Mouse (Mus musculus) A20 (cell line): ENCODE measurements around the gene Ankrd66.
"Not testable (repeated sequence)": the region's sequence is repeated elsewhere in the genome, so short reads cannot be mapped to it uniquely, and the experiment has no call there.

Experiments used
- DNase-seq: peaks from one replicate; pipeline ENCODE4 v3.0.0-alpha.2; 2011; ENCODE audit warnings: low read depth, low spot score

Ankrd66 gene

GRCm38 (mm10) chr17:43536841-43537240 is 6.6 kb downstream of the Ankrd66 start:
- not testable (repeated sequence) for DNase-seq

DNA sequence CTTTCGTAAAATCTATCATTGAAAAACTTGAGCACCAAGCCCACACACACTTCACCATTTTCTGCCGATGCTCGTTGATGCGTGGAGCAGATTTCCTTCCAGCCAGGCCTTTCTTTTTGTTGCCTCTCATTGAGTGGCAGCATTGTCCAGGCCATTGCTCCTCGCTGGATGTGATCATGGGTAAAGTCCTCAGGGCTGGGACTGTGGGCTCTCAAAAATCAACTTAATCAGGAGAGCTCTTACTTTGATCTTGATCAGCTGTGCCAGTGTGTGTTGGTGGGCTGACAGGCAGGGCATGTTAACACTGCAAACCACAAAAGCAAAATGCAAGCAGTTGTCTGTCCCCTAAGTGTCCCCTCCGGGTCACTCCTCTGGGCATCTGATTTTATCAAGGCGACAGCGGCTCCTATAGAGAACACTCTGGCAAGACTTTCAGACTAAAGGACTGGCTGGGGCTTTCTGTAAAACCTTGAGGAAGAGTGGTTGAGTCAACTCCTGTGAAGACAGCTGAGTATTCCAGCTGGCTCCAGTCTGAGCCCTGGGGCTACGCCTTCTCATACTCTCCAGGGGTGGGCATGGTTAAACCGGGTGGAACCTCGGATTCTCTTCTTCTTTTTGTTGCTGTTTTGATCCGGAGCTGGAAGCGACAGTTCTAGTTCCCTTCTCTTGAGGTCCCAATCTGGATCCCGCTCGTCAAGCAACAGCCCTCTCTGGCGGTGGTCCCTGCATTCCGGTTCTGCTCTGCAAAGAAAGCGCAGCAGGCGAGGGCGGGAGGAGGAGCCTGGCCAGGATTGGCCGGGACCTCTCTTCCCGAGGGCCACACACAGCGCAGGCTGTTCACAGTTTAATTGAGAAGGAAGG is 8.8 kb downstream of the Ankrd66 start:
- no peak for DNase-seq

DNA sequence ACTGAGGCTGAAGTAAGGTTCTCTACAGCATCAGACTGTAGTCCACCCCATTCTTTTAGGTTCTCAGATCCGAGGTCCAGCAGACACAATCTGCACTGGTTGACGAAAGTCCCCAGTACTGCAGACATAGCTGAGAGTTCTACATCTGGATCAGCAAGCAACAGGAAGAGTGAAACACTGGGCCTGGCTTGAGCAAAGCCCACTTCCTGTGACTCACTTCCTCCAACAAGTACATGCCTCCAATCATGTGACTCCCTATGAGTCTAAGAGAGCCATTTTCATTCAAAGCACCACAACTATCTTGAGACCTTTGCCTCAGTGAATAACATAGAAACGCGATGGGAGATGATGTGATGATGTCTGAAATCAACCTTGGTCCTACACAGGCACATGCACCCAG is 12.2 kb downstream of the Ankrd66 start:
- DNase-seq: no peak

GRCm38 (mm10) chr17:43530507-43530906 is 12.9 kb downstream of the Ankrd66 start:
- DNase-seq: no peak

GRCm38 (mm10) chr17:43520166-43520565 is 23.3 kb downstream of the Ankrd66 start:
- peak; percentile 16 for DNase-seq

DNA sequence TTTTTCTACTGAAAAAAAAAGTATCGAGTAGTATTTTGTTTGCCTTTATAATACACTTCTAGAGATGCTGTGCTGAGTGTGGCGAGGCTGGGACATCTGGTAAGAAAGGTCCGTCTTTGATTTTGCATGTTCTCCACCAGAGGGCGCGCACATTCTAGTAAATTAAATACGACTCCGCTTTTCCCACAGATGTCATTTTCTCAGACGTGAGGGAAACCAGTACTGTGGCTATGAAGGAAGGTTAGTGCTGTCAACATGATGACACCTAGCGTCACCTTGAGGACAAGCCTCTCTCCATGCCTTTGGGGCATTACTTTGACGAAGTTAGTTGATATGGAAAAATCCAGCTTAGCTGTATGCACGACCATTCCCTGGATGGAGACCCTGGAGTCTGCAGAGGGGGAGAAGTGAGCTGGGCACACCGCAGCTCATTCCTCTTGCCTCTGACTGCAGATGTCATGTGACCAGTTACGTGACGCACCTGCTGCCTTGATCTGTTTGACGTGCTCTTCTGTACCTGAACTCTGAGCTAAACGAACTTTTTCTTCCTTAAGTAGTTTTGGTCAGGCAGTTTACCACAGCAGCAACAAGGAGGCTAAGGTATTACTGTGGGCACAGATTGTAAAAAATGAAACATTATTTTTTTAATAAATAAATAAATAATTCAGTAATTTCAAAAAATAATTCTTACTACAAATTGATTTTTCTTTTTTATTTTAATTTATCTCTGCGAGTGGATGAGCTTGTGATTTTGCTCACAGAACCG is 24.6 kb downstream of the Ankrd66 start:
- peak; percentile 76 for DNase-seq

DNA sequence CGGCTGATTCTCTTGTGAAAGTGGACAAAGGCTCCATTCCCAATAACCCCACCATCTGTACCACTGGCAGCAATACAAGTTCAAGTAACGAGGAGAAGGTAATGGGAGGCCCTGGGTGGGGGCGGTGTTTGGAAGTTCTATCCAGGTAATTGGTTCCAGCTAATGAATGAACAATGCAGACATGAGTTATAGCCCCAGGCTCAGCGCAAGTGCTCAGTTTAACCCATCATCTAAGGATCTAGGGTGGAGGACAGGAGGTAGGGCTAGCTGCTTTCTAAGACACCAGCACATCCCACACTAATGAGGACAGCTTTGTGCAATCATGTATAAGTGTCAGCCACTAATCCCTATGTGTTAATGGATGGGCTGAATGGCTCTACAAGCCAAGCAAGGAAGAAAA is 32.7 kb downstream of the Ankrd66 start:
- DNase-seq: no peak

DNA sequence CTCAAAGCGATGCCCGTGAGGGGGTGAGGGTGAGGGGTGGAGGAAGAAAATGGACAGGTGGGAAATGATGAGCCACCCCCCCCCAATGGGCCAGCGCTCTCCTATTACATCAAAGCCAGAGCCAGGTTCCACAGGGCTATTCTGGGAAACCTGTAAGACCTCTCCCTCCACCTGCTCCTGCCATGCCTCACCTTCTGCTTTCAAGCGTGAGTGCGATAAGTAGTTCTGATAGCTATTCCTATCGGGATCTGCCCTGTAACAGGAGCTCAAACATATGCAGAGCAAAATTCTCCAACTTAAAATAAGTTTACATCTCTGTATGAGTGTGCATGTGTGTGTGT is 38.9 kb downstream of the Ankrd66 start:
- DNase-seq: no peak

DNA sequence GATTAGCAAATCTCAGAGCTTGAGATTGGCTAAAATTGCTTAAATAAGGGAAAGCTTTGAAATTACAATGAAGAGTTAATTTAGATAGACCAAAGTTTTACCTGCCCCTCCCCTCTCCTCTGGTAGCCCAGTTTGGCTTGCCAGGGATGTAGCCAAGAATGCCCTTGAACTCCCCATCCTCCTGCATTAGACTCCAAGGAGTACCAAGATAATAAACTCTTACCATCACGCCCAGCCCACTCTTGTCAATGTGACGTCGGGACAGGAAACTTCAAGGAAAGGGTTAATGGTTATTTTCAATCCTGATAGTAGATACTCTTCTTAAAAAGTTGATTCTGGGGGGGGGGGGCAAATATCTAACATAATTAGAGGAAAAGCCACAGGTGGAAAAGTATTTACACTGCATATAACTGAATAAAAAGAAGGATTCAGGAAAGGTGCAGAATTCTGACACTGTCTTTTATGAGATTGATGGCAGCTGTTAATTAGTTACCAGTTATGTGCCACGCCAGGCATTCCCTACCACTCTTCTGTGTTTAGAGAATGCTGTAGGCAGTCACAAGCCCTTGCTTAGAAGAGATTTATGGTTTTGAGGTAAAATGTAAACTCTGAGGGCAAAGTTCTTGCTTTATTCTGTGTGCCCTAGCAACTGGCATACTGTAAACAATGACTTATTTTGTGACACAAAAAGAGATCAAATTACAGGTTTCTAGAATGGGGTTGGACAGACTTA is 39.4 kb downstream of the Ankrd66 start:
- no peak for DNase-seq

DNA sequence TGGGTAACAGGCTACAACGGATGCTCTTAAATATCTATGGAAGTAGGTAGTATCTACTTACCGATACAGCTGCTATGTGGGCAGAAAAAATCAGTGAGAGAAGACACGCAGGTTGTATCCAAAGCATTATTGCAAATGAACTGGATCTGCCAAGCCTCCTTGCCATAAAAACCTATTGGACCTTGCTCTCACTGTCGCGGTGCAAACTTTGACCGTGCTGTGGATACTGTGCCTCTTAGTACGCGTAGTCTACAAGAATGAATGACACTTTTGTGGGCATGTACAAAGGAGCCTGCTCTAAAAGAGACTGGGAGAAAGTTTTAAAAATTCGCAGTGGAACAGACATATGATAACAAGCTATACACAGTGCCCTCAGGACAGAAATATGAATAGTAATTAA is 40.8 kb downstream of the Ankrd66 start, which contains the start of gene Mep1a:
Gene Mep1a (minus strand): TSS at position 221 of the 400 bp plus-strand sequence.
- no peak for DNase-seq

GRCm38 (mm10) chr17:43501631-43502030 is 41.8 kb downstream of the Ankrd66 start:
- DNase-seq: no peak

GRCm38 (mm10) chr17:43501223-43501622 is 42.2 kb downstream of the Ankrd66 start:
- DNase-seq: no peak

- no peak for DNase-seq
These were observed 42.9 kb downstream of the Ankrd66 start for GRCm38 (mm10) chr17:43500513-43500912.

- no peak for DNase-seq
These were observed 45.9 kb downstream of the Ankrd66 start for GRCm38 (mm10) chr17:43497521-43497920.

GRCm38 (mm10) chr17:43495502-43495901 is 47.9 kb downstream of the Ankrd66 start:
- DNase-seq: no peak

DNA sequence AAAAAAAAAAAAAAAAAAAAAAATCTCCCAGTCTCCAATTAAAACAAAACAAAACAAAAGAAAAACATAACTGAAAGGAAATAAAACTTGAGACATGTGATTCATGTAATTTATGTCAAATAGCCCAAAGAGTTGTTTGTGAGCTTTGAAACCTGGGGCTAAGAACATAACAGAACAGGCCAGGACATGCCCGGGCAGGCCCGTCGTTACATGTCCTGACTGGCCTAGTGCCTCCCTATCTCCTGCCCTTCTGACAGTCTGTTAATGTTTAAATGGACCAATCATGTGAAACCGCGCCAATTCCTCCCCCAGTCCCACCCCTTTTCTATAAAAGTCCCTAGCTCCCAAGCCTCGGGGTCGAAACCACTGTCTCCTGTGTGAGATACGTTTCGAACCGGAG is 53.1 kb downstream of the Ankrd66 start:
- DNase-seq: not testable (repeated sequence)

GRCm38 (mm10) chr17:43488439-43489151 is 54.8 kb downstream of the Ankrd66 start:
- DNase-seq: no peak

DNA sequence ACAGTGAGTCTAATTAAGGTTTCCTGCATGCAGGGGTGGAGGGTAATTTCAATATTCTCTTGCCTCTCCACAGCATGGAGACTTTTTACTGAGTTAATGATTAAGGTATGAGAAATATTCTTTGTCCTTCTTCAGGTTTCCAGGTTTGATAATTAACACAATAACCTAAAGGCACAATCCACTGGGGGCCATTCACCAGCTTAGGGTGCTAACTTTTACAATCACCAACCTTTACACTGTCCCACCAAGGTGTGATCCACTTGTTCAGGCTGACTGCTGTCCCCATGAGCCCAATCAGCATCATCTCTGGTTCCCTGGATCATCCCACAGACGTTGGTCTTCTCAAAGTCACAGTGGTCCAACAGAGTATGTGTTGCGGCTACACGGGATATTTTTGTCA is 57.5 kb downstream of the Ankrd66 start:
- DNase-seq: no peak
